Mouse (Mus musculus) layer of hippocampus, postnatal 36 days (tissue): Measurements from ENCODE around the gene Cript. TPM values are rescaled to one million over a fixed set of nuclear protein-coding genes. Genes with fewer than 3 reads are reported as not detected.

Experiments used
- total RNA-seq, 2 experiments: library from RNA; stranded (reverse); gene quantifications; 2 replicates each; pipeline ENCODE4 v1.2.3; 2021

Cript gene
- total RNA-seq, 2 experiments from 2014 or later, result 57.3 to 62.1 TPM

Other genes with a start within 250 kb of the Cript start
- not detected for gene Tmem247, start 108.2 kb upstream of the Cript start, total RNA-seq
- not detected for gene Atp6v1e2, start 77.7 kb upstream of the Cript start, total RNA-seq
- gene Rhoq, start 62.5 kb upstream of the Cript start, total RNA-seq, result 10 to 100 TPM; 33.6 to 36.8 TPM
- gene Pigf, start 144 bp upstream of the Cript start, total RNA-seq, result 10 to 100 TPM; 18.2 to 19.9 TPM
- gene Socs5, start 82.1 kb downstream of the Cript start, total RNA-seq, result 100 to 1,000 TPM; 102 to 112 TPM
- 10 to 100 TPM; 60.7 to 62.7 TPM for gene Mcfd2, start 240.4 kb downstream of the Cript start, total RNA-seq